Comparison of ENCODE assay signal across 8 mouse cellular contexts in the genomic region with DNA sequence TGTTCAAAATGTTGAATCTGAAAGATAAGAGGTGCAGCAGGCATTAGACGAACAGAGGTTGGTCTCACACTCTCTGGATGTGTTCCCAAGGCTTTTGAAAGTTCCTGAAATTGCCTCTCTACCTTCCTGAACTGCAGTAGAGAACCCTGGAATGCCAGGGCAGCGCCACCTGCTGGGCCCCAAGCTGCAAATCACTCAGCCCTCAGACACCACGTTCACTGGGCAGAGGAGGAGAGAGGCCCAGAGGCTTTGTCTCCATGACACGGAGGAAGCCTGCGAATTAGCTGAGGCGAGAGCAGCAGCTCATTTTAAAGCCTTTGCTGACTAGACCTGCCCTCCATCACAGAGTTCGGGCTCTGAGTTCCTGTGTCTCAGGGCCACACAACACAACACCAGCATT. TPM values are rescaled to one million over a fixed set of nuclear protein-coding genes. Genes with fewer than 3 reads are reported as not detected.
DNase-seq lines count a peak whose midpoint lies in the region; ATAC-seq and TF ChIP-seq lines count a peak whose summit lies in the region.

No protein-coding gene starts in this region.

- H3K4me1 ChIP-seq in liver, adult 2 months (ENCODE audit: control insufficient read depth, insufficient read depth, low read length) = peaks cover 6% of the 10 kb centered on the region; the same call in 1 of the 2 replicates
- H3K4me1 ChIP-seq in stomach, embryonic 14.5 days (ENCODE audit: control insufficient read depth, insufficient read depth, low read length) = no peaks in the 10 kb centered on the region

- peak; percentile 83 for DNase-seq in adrenal gland, adult 2 months
- peak; percentile 64 for DNase-seq in embryo, embryonic 9.5 days (ENCODE audit: extremely low spot score)
- DNase-seq in heart, adult 8-10 months (ENCODE audit: low spot score) = peak; percentile 54
- DNase-seq in kidney, adult 9 months = peak; percentile 69
- peak; percentile 47 for DNase-seq in liver, adult 2 months (ENCODE audit: extremely low read depth, low read depth, low spot score)

- H3K79me2 ChIP-seq in C2C12 (ENCODE audit: control insufficient read depth, insufficient read depth) = no peaks in the 10 kb centered on the region
- no peaks in the 10 kb centered on the region for H3K79me2 ChIP-seq in liver, adult 2 months (ENCODE audit: control insufficient read depth, insufficient read depth, low read length)

- no peak overlapping the region for H3ac ChIP-seq in C2C12 (ENCODE audit: control insufficient read depth, insufficient read length, low read depth)

- no peak overlapping the region for H3K9ac ChIP-seq in liver, adult 2 months (ENCODE audit: low read depth, low read length)
- H3K9ac ChIP-seq in stomach, embryonic 14.5 days (replicated peaks; ENCODE audit: low read depth, low read length) = no peak overlapping the region

- no peaks in the 10 kb centered on the region for H3K79me3 ChIP-seq in C2C12 (ENCODE audit: low read depth)

- ATAC-seq in monocyte, adult 5-6 weeks (replicated peaks; ENCODE audit: insufficient number of reproducible peaks, low FRiP score, low TSS enrichment, poor library complexity, severe bottlenecking) = peak; percentile 47; the same call in 1 of the 2 replicates
- ATAC-seq in stomach, embryonic 14.5 days (ENCODE audit: insufficient number of reproducible peaks, insufficient read depth, low FRiP score, low read depth) = 0 out of 2 replicates have a peak, but pooled peaks have one; percentile 43

- H3K4me3 ChIP-seq in C2C12 (ENCODE audit: insufficient read depth, poor library complexity, severe bottlenecking) = no peak overlapping the region
- H3K4me3 ChIP-seq in liver, adult 2 months (ENCODE audit: insufficient read depth, low read depth, low read length) = no peak overlapping the region
- no peak overlapping the region for H3K4me3 ChIP-seq in stomach, embryonic 14.5 days (ENCODE audit: low read depth, low read length)

- TF ChIP-seq POLR2A in liver, adult 2 months (IDR thresholded peaks at IDR 0.05; ENCODE audit: extremely low read depth, insufficient read depth, low read length) = no peak

- no peaks in the 10 kb centered on the region for H3K27me3 ChIP-seq in C2C12 (ENCODE audit: control insufficient read depth, insufficient read depth, insufficient read length)
- H3K27me3 ChIP-seq in liver, adult 2 months (ENCODE audit: control insufficient read depth, insufficient read depth, low read length) = no peaks in the 10 kb centered on the region
- no peaks in the 10 kb centered on the region for H3K27me3 ChIP-seq in stomach, embryonic 14.5 days (ENCODE audit: control insufficient read depth, insufficient read depth, low read length)

- 26% methylated on average over 7 of the region's 7 CpGs for WGBS in liver, adult 2 months
- WGBS in stomach, embryonic 14.5 days = 18% methylated on average over 7 of the region's 7 CpGs

- H3K4me2 ChIP-seq in stomach, embryonic 14.5 days (replicated peaks; ENCODE audit: low read depth, low read length) = no peak overlapping the region

- TF ChIP-seq CTCF in C2C12 (IDR thresholded peaks at IDR 0.05; ENCODE audit: control insufficient read depth, insufficient read depth, insufficient read length) = peak; percentile 85
- TF ChIP-seq CTCF in liver, adult 2 months (IDR thresholded peaks at IDR 0.05; ENCODE audit: low read depth, low read length) = peak; percentile 93

- no peaks in the 10 kb centered on the region for H3K9me3 ChIP-seq in stomach, embryonic 14.5 days (ENCODE audit: control insufficient read depth, low read depth, low read length)

- H3K27ac ChIP-seq in liver, adult 2 months (replicated peaks; ENCODE audit: insufficient read depth, low read depth, low read length) = no peak overlapping the region
- no peak overlapping the region for H3K27ac ChIP-seq in stomach, embryonic 14.5 days (ENCODE audit: low read length)

- H3K36me3 ChIP-seq in C2C12 (ENCODE audit: control insufficient read depth, insufficient read depth) = peaks cover 74% of the 10 kb centered on the region
- H3K36me3 ChIP-seq in liver, adult 2 months (ENCODE audit: control insufficient read depth, insufficient read depth, low read length) = peaks cover 20% of the 10 kb centered on the region; the same call in 1 of the 2 replicates
- H3K36me3 ChIP-seq in stomach, embryonic 14.5 days (ENCODE audit: control insufficient read depth, insufficient read depth, low read length) = peaks cover 76% of the 10 kb centered on the region

TF ChIP-seq in C2C12, 6 proteins besides CTCF, POLR2A, EP300 and RAD21:
- no peak for TF ChIP-seq CEBPB (IDR thresholded peaks at IDR 0.05; ENCODE audit: low read depth)
- TF ChIP-seq FOSL1 (IDR thresholded peaks at IDR 0.05; ENCODE audit: insufficient read depth, low read length, poor library complexity, severe bottlenecking) = no peak
- TF ChIP-seq MAX (IDR thresholded peaks at IDR 0.05) = no peak
- no peak for TF ChIP-seq MYOG (IDR thresholded peaks at IDR 0.05; ENCODE audit: control insufficient read depth, extremely low read depth, insufficient read length)
- no peak for TF ChIP-seq MYOD1 (IDR thresholded peaks at IDR 0.05; ENCODE audit: control insufficient read depth, insufficient read length, low read depth)
- no peak for TF ChIP-seq USF1 (IDR thresholded peaks at IDR 0.05; ENCODE audit: low read depth)

RNA-seq across cellular contexts. Expression of a gene that starts 20.8 kb away (rescaled TPM):
- 4.8 TPM for polyA plus RNA-seq in C2C12 (2012; fragmentation: generic; extraction: Trizol)
- total RNA-seq in adrenal gland, adult 2 months (2021) = 10 to 100 TPM; 13.1 to 14.6 TPM
- 6.2 and 6.8 TPM in 2 replicates for polyA plus RNA-seq in adrenal gland, adult 2 months (2012; rRNA removed)
- 1 to 10 TPM; 5.6 to 7.9 (median 6.9) TPM for total RNA-seq in heart, adult 8-10 months (2022)
- 2.7 and 3.0 TPM in 2 replicates for total RNA-seq in liver, adult 2 months (2014; rRNA removed)
- 2.0 and 3.1 TPM in 2 replicates for polyA plus RNA-seq in liver, adult 2 months (2012; rRNA removed)
- 10.6 to 19.8 TPM (median 19.1 TPM) in 3 replicates for total RNA-seq in monocyte, adult 5-6 weeks (2017)
- 21.8 TPM in 2 replicates for polyA plus RNA-seq in stomach, embryonic 14.5 days (2014; fragmentation: Nextera tagmentation; extraction: Ambion mirVana)
